Mouse (Mus musculus) lung, postnatal 0 days (tissue): ENCODE measurements around the gene Pan3.

ENCODE experiments used
- CTCF ChIP-seq: IDR thresholded peaks from 2 replicates; pipeline ENCODE4 v1.5.1; 2016; ENCODE audit warnings: antibody characterized with exemption, mild to moderate bottlenecking
- EP300 ChIP-seq: IDR thresholded peaks from 2 replicates; pipeline ENCODE4 v1.6.1; 2016; ENCODE audit warnings: antibody characterized with exemption, mild to moderate bottlenecking, control low read depth

DNA sequence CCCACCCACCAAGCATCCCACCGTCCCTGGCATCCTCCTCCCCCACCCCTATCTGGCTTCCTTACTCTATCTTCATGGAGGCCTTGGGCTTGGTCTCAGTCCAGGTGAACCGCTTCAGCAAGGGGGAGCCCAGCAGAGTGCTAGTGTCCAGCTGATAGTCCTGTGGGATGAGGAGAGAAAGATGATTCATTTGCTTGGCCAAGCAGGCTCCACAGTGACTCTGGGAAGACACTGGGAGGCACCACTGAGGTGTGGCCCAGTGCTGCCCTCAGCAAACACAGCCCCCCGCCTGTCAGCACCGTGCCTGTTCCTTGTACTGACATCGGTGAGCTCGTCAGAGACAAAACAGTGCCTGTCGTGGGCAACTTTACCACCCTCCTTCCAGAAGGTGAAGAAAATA is 136.4 kb downstream of the Pan3 start:
- TF ChIP-seq EP300 (no peak), CTCF (no peak)
